In genomic region chr5:20741193-20741592, GRCm38 (mm10) we compare ENCODE assay signal across 31 mouse cellular contexts.
DNase-seq lines count a peak whose midpoint lies in the region; ATAC-seq lines count a peak whose summit lies in the region.
"Had no signal": no experiment of that assay in that cellular context is flagged by ENCODE, and none has a peak within 500 bp of the region (broad histone marks: within the 10 kb centered on the region; RNA-seq: fewer than 3 reads in every experiment).

No protein-coding gene starts in this region.

- H3K4me1 ChIP-seq in forebrain, embryonic 12.5 days = no peaks in the 10 kb centered on the region
- H3K4me1 ChIP-seq in forebrain, embryonic 16.5 days (replicated peaks; ENCODE audit: control insufficient read depth, insufficient read depth, low read length) = no peaks in the 10 kb centered on the region
- H3K4me1 ChIP-seq in neural tube, embryonic 12.5 days = no peaks in the 10 kb centered on the region
- H3K4me1 ChIP-seq in intestine, embryonic 15.5 days (replicated peaks) = no peaks in the 10 kb centered on the region
- H3K4me1 ChIP-seq in neural tube, embryonic 15.5 days = peaks cover 9% of the 10 kb centered on the region; the same call in 1 of the 2 replicates
- H3K4me1 ChIP-seq: forebrain, embryonic 15.5 days; limb, embryonic 13.5 days; liver, embryonic 12.5 days; megakaryocyte, embryonic 14.5 days had no signal

- ATAC-seq in forebrain, embryonic 12.5 days (ENCODE audit: low FRiP score) = 0 out of 2 replicates have a peak, but pooled peaks have one; percentile 27
- no peak for ATAC-seq in forebrain, embryonic 16.5 days
- ATAC-seq in neural tube, embryonic 12.5 days (ENCODE audit: low FRiP score, low read depth) = peak; percentile 6; the same call in 1 of the 2 replicates
- ATAC-seq in intestine, embryonic 15.5 days = peak; percentile 47
- ATAC-seq in neural tube, embryonic 15.5 days (ENCODE audit: low FRiP score) = 0 out of 2 replicates have a peak, but pooled peaks have one; percentile 10
- ATAC-seq: forebrain, embryonic 15.5 days; liver, embryonic 12.5 days; liver, postnatal 0 days had no signal

- WGBS in forebrain, embryonic 12.5 days = 87% methylated on average over 6 of the region's 6 CpGs
- 87% methylated on average over 6 of the region's 6 CpGs for WGBS in forebrain, embryonic 16.5 days
- 84% methylated on average over 6 of the region's 6 CpGs for WGBS in neural tube, embryonic 12.5 days
- WGBS in intestine, embryonic 15.5 days = 57% methylated on average over 6 of the region's 6 CpGs
- 85% methylated on average over 6 of the region's 6 CpGs for WGBS in neural tube, embryonic 15.5 days

- no peaks in the 10 kb centered on the region for H3K36me3 ChIP-seq in forebrain, embryonic 12.5 days (replicated peaks)
- H3K36me3 ChIP-seq in forebrain, embryonic 16.5 days (ENCODE audit: control insufficient read depth, insufficient read depth) = no peaks in the 10 kb centered on the region
- H3K36me3 ChIP-seq in neural tube, embryonic 12.5 days = no peaks in the 10 kb centered on the region
- H3K36me3 ChIP-seq in intestine, embryonic 15.5 days = no peaks in the 10 kb centered on the region
- H3K36me3 ChIP-seq in neural tube, embryonic 15.5 days = no peaks in the 10 kb centered on the region
- H3K36me3 ChIP-seq: forebrain, embryonic 15.5 days; heart, embryonic 12.5 days; kidney, embryonic 15.5 days; limb, embryonic 13.5 days; liver, embryonic 12.5 days had no signal

- no peaks in the 10 kb centered on the region for H3K27me3 ChIP-seq in forebrain, embryonic 12.5 days
- H3K27me3 ChIP-seq in forebrain, embryonic 16.5 days (replicated peaks; ENCODE audit: control insufficient read depth, insufficient read depth, low read length) = no peaks in the 10 kb centered on the region
- no peaks in the 10 kb centered on the region for H3K27me3 ChIP-seq in neural tube, embryonic 12.5 days (replicated peaks)
- no peaks in the 10 kb centered on the region for H3K27me3 ChIP-seq in intestine, embryonic 15.5 days (replicated peaks)
- H3K27me3 ChIP-seq in neural tube, embryonic 15.5 days (replicated peaks) = no peaks in the 10 kb centered on the region
- H3K27me3 ChIP-seq: forebrain, embryonic 15.5 days; heart, embryonic 12.5 days; kidney, embryonic 15.5 days; limb, embryonic 13.5 days; liver, embryonic 12.5 days had no signal

- H3K4me2 ChIP-seq in forebrain, embryonic 12.5 days = no peak overlapping the region
- no peak overlapping the region for H3K4me2 ChIP-seq in forebrain, embryonic 16.5 days (ENCODE audit: low read length)
- no peak overlapping the region for H3K4me2 ChIP-seq in neural tube, embryonic 12.5 days (replicated peaks)
- no peak overlapping the region for H3K4me2 ChIP-seq in intestine, embryonic 15.5 days (replicated peaks)
- no peak overlapping the region for H3K4me2 ChIP-seq in neural tube, embryonic 15.5 days
- H3K4me2 ChIP-seq: forebrain, embryonic 15.5 days; heart, embryonic 12.5 days; hindbrain, embryonic 14.5 days; kidney, embryonic 15.5 days; limb, embryonic 13.5 days; liver, embryonic 12.5 days had no signal

- no peak overlapping the region for H3K27ac ChIP-seq in forebrain, embryonic 12.5 days
- no peak overlapping the region for H3K27ac ChIP-seq in forebrain, embryonic 16.5 days (ENCODE audit: low read length)
- no peak overlapping the region for H3K27ac ChIP-seq in neural tube, embryonic 12.5 days
- no peak overlapping the region for H3K27ac ChIP-seq in intestine, embryonic 15.5 days
- H3K27ac ChIP-seq in neural tube, embryonic 15.5 days (replicated peaks) = no peak overlapping the region
- H3K27ac ChIP-seq: forebrain, embryonic 15.5 days; gastrocnemius, adult 2 months; heart, adult 2 months; hindbrain, embryonic 14.5 days; kidney, embryonic 15.5 days; left cerebral cortex, adult 2 months; limb, embryonic 13.5 days; liver, embryonic 12.5 days had no signal

- no peaks in the 10 kb centered on the region for H3K9me3 ChIP-seq in forebrain, embryonic 12.5 days
- H3K9me3 ChIP-seq in forebrain, embryonic 16.5 days (ENCODE audit: control insufficient read depth, low read length) = no peaks in the 10 kb centered on the region
- H3K9me3 ChIP-seq in neural tube, embryonic 12.5 days = no peaks in the 10 kb centered on the region
- H3K9me3 ChIP-seq in intestine, embryonic 15.5 days = no peaks in the 10 kb centered on the region
- no peaks in the 10 kb centered on the region for H3K9me3 ChIP-seq in neural tube, embryonic 15.5 days (replicated peaks)
- H3K9me3 ChIP-seq: forebrain, embryonic 15.5 days; heart, embryonic 12.5 days; kidney, embryonic 15.5 days; limb, embryonic 13.5 days; liver, embryonic 12.5 days; megakaryocyte, embryonic 14.5 days had no signal

- H3K9ac ChIP-seq in forebrain, embryonic 12.5 days = no peak overlapping the region
- H3K9ac ChIP-seq in forebrain, embryonic 16.5 days (replicated peaks; ENCODE audit: low read depth, low read length) = no peak overlapping the region
- H3K9ac ChIP-seq in neural tube, embryonic 12.5 days = no peak overlapping the region
- H3K9ac ChIP-seq in intestine, embryonic 15.5 days = no peak overlapping the region
- no peak overlapping the region for H3K9ac ChIP-seq in neural tube, embryonic 15.5 days (replicated peaks)
- H3K9ac ChIP-seq: forebrain, embryonic 15.5 days; heart, embryonic 12.5 days; hindbrain, embryonic 14.5 days; kidney, embryonic 15.5 days; limb, embryonic 13.5 days; liver, embryonic 12.5 days; liver, postnatal 0 days had no signal

- no peak overlapping the region for H3K4me3 ChIP-seq in forebrain, embryonic 12.5 days (replicated peaks)
- H3K4me3 ChIP-seq in forebrain, embryonic 16.5 days (replicated peaks; ENCODE audit: low read length) = no peak overlapping the region
- H3K4me3 ChIP-seq in neural tube, embryonic 12.5 days = no peak overlapping the region
- no peak overlapping the region for H3K4me3 ChIP-seq in intestine, embryonic 15.5 days (replicated peaks)
- no peak overlapping the region for H3K4me3 ChIP-seq in neural tube, embryonic 15.5 days (replicated peaks)
- H3K4me3 ChIP-seq: forebrain, embryonic 15.5 days; gastrocnemius, adult 2 months; heart, adult 2 months; heart, embryonic 12.5 days; kidney, embryonic 15.5 days; left cerebral cortex, adult 2 months; limb, embryonic 13.5 days; liver, embryonic 12.5 days; megakaryocyte, embryonic 14.5 days had no signal

- no peak for DNase-seq in neural tube, embryonic 10.5 days (ENCODE audit: extremely low spot score, low spot score)
- no peak for DNase-seq in kidney, adult 8-10 months
- DNase-seq in layer of hippocampus, postnatal 14 days (ENCODE audit: low spot score in 2 of 2) = no peak
- DNase-seq: adrenal gland, postnatal 14 days; cerebellum, adult 11-12 months; cerebellum, adult 9-11 months; embryo, embryonic 11 days; gastrocnemius, adult 2 months; gastrocnemius, postnatal 36 days; heart, adult 2 months; kidney, adult 11 months; kidney, postnatal 25 days; liver, postnatal 0 days; lung, postnatal 4 days; midbrain, embryonic 14.5 days; right cerebral cortex, postnatal 14 days; thymus, adult 18-20 months; thymus, postnatal 36 days had no signal
